Comparison of ENCODE assay signal across 8 mouse cellular contexts in genomic region chr10:80047041-80047565, GRCm38 (mm10). TPM values are rescaled to one million over a fixed set of nuclear protein-coding genes. Genes with fewer than 3 reads are reported as not detected.
DNase-seq lines count a peak whose midpoint lies in the region.

Gpx4 (plus strand) TSS chr10:80047166.

- H3K9me3 ChIP-seq in midbrain, embryonic 10.5 days (replicated peaks) = no peaks in the 10 kb centered on the region

- no peak for DNase-seq in layer of hippocampus, adult 8-10 months (ENCODE audit: low spot score in 2 of 2)
- DNase-seq in layer of hippocampus, adult 9-11 months = no peak
- DNase-seq in heart, adult 8-10 months (ENCODE audit: low spot score) = no peak
- DNase-seq in kidney, postnatal 25 days = peak; percentile 35 to 76
- DNase-seq in midbrain, embryonic 10.5 days (ENCODE audit: low spot score) = no peak
- no peak for DNase-seq in embryo, embryonic 11 days
- DNase-seq in cerebellum, postnatal 36 days = no peak

- H3K36me3 ChIP-seq in midbrain, embryonic 10.5 days = no peaks in the 10 kb centered on the region

- H3K27ac ChIP-seq in brown adipose tissue, adult 24 weeks (replicated peaks; ENCODE audit: low read depth, low read length) = no peak within 1 kb of the TSS
- H3K27ac ChIP-seq in midbrain, embryonic 10.5 days (replicated peaks) = peak within 1 kb of the TSS; percentile 98

- no peaks in the 10 kb centered on the region for H3K27me3 ChIP-seq in midbrain, embryonic 10.5 days (ENCODE audit: low read depth, poor library complexity, severe bottlenecking)

- peaks cover 22% of the 10 kb centered on the region for H3K4me1 ChIP-seq in brown adipose tissue, adult 24 weeks (ENCODE audit: control insufficient read depth, insufficient read depth, insufficient read length, low read length)
- peaks cover 62% of the 10 kb centered on the region for H3K4me1 ChIP-seq in midbrain, embryonic 10.5 days

- 43% methylated on average over 9 of the region's 9 CpGs for WGBS in midbrain, embryonic 10.5 days

- H3K4me3 ChIP-seq in brown adipose tissue, adult 24 weeks (ENCODE audit: insufficient read depth, low read depth, low read length) = no peak within 1 kb of the TSS
- H3K4me3 ChIP-seq in midbrain, embryonic 10.5 days = no peak within 1 kb of the TSS

RNA-seq across cellular contexts. Expression of gene Gpx4, which starts in this region (rescaled TPM):
- 100 to 1,000 TPM; 433 to 528 (median 468) TPM for total RNA-seq in layer of hippocampus, adult 8-10 months (2022)
- polyA plus RNA-seq in brown adipose tissue, adult 24 weeks (2012; ENCODE audit: insufficient read depth, insufficient read length, missing spikeins) = 2,282 and 3,621 TPM in 2 replicates
- total RNA-seq in heart, adult 8-10 months (2022) = 1,000 to 10,000 TPM; 1,048 to 1,125 (median 1,067) TPM
- polyA plus RNA-seq in midbrain, embryonic 10.5 days (2016; fragmentation: Nextera tagmentation; extraction: Ambion mirVana) = 702 and 747 TPM in 2 replicates

Comparison
In these comparisons a context has a peak if more than half of its experiments do, and no peak if none do; other contexts are left out.
1. DNase-seq: peak in kidney, postnatal 25 days (2 of 2); none in layer of hippocampus, adult 8-10 months (0 of 2), layer of hippocampus, adult 9-11 months (single experiment), heart, adult 8-10 months (single experiment), midbrain, embryonic 10.5 days (single experiment), embryo, embryonic 11 days (single experiment) and cerebellum, postnatal 36 days (0 of 2).